ENCODE assay signal across 8 mouse cellular contexts in the genomic region with DNA sequence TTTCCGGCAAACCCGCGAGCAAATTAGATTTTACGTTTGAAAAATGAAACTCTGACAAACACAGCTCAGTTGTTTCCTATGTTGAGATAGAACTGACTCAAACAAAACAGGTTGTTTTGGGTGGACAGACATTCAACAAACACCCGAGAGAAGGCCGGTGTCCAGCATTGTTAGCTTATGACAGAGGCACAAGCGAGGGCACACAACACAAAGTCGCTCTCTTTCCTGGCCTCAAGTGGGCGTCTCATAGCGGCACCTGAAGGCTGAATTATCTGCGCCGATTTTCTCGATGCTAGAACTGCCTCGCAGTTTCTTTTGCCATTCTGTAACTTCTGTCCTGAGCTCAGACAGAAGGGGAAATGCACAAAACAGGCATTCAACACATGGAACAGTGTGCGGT. TPM values are rescaled to one million over a fixed set of nuclear protein-coding genes. Genes with fewer than 3 reads are reported as not detected.
DNase-seq lines count a peak whose midpoint lies in the region; ATAC-seq and TF ChIP-seq lines count a peak whose summit lies in the region.

No protein-coding gene starts in this region.

- TF ChIP-seq CTCF in midbrain, postnatal 0 days (IDR thresholded peaks at IDR 0.05) = peak; percentile 51; the same call in 1 of the 2 replicates

- WGBS in hindbrain, embryonic 11.5 days = 2% methylated on average over 15 of the region's 15 CpGs
- under 1% methylated on average over 15 of the region's 15 CpGs for WGBS in limb, embryonic 14.5 days
- 1% methylated on average over 15 of the region's 15 CpGs for WGBS in midbrain, postnatal 0 days

- ATAC-seq in hindbrain, embryonic 11.5 days (ENCODE audit: low FRiP score) = peak; percentile 46; the same call in 1 of the 2 replicates
- ATAC-seq in limb, embryonic 14.5 days (ENCODE audit: low FRiP score, low read depth) = no peak
- no peak for ATAC-seq in midbrain, postnatal 0 days (ENCODE audit: low FRiP score)

- DNase-seq in ovary, postnatal 14 days (ENCODE audit: low spot score) = peak; percentile 1
- DNase-seq in ovary, postnatal 10 days (ENCODE audit: low spot score) = no peak
- peak; percentile 38 for DNase-seq in embryo, embryonic 9.5 days (ENCODE audit: extremely low spot score)
- peak; percentile 57 for DNase-seq in hindbrain, embryonic 11.5 days (ENCODE audit: low spot score)
- peak; percentile 23 for DNase-seq in limb, embryonic 14.5 days (ENCODE audit: low spot score)
- peak; percentile 59 for DNase-seq in midbrain, postnatal 0 days (ENCODE audit: low spot score)
- no peak for DNase-seq in right cerebral cortex, postnatal 10 days (ENCODE audit: low spot score in 2 of 2)
- DNase-seq in left cerebral cortex, adult 18-20 months (ENCODE audit: low spot score in 2 of 2) = no peak

- H3K27me3 ChIP-seq in hindbrain, embryonic 11.5 days (ENCODE audit: control insufficient read depth, insufficient read depth, low read length) = peaks cover 11% of the 10 kb centered on the region; the same call in 1 of the 2 replicates
- H3K27me3 ChIP-seq in limb, embryonic 14.5 days (ENCODE audit: control insufficient read depth, insufficient read depth, low read length) = peaks cover 16% of the 10 kb centered on the region
- peaks cover 24% of the 10 kb centered on the region; the same call in 1 of the 2 replicates for H3K27me3 ChIP-seq in midbrain, postnatal 0 days (ENCODE audit: insufficient read depth, low read length)

- peaks cover 3% of the 10 kb centered on the region; the same call in 1 of the 2 replicates for H3K4me1 ChIP-seq in hindbrain, embryonic 11.5 days (replicated peaks; ENCODE audit: control insufficient read depth, insufficient read depth, low read length)
- H3K4me1 ChIP-seq in limb, embryonic 14.5 days (ENCODE audit: control insufficient read depth, insufficient read depth, low read length) = 0 out of 2 replicates have a peak, but pooled peaks cover 4% of the 10 kb centered on the region
- peaks cover 4% of the 10 kb centered on the region; the same call in 1 of the 2 replicates for H3K4me1 ChIP-seq in midbrain, postnatal 0 days (ENCODE audit: insufficient read depth, low read length)

- no peak overlapping the region for H3K9ac ChIP-seq in hindbrain, embryonic 11.5 days (ENCODE audit: low read depth, low read length)
- 0 out of 2 replicates have a peak overlapping the region, but pooled peaks have one; percentile 64 for H3K9ac ChIP-seq in limb, embryonic 14.5 days (ENCODE audit: low read depth, low read length, severe bottlenecking)
- H3K9ac ChIP-seq in midbrain, postnatal 0 days (replicated peaks; ENCODE audit: low read length, poor library complexity, severe bottlenecking) = 0 out of 2 replicates have a peak overlapping the region, but pooled peaks have one; percentile 64

- TF ChIP-seq POLR2A in limb, embryonic 14.5 days (IDR thresholded peaks at IDR 0.05; ENCODE audit: borderline replicate concordance, extremely low read depth, insufficient read depth, insufficient read length) = no peak

- no peak overlapping the region for H3K27ac ChIP-seq in hindbrain, embryonic 11.5 days (ENCODE audit: low read depth, low read length)
- no peak overlapping the region for H3K27ac ChIP-seq in limb, embryonic 14.5 days (replicated peaks; ENCODE audit: low read depth, low read length)
- H3K27ac ChIP-seq in midbrain, postnatal 0 days (ENCODE audit: low read depth, low read length) = no peak overlapping the region

- H3K4me2 ChIP-seq in hindbrain, embryonic 11.5 days (replicated peaks; ENCODE audit: low read depth, low read length) = peak overlapping the region; percentile 77
- H3K4me2 ChIP-seq in limb, embryonic 14.5 days (replicated peaks; ENCODE audit: low read depth, low read length, severe bottlenecking) = peak overlapping the region; percentile 94
- peak overlapping the region; percentile 94 for H3K4me2 ChIP-seq in midbrain, postnatal 0 days (ENCODE audit: low read depth, low read length, poor library complexity, severe bottlenecking)

- H3K36me3 ChIP-seq in hindbrain, embryonic 11.5 days (ENCODE audit: control insufficient read depth, insufficient read depth, low read length) = no peaks in the 10 kb centered on the region
- no peaks in the 10 kb centered on the region for H3K36me3 ChIP-seq in limb, embryonic 14.5 days (ENCODE audit: control insufficient read depth, insufficient read depth, low read length)
- H3K36me3 ChIP-seq in midbrain, postnatal 0 days (ENCODE audit: insufficient read depth, low read length) = no peaks in the 10 kb centered on the region

- H3K4me3 ChIP-seq in hindbrain, embryonic 11.5 days (ENCODE audit: low read depth, low read length) = peak overlapping the region; percentile 53
- peak overlapping the region; percentile 64 for H3K4me3 ChIP-seq in limb, embryonic 14.5 days (replicated peaks; ENCODE audit: low read length)
- H3K4me3 ChIP-seq in midbrain, postnatal 0 days (ENCODE audit: low read depth, low read length) = peak overlapping the region; percentile 74

- H3K9me3 ChIP-seq in hindbrain, embryonic 11.5 days (ENCODE audit: control insufficient read depth, low read length) = no peaks in the 10 kb centered on the region
- H3K9me3 ChIP-seq in limb, embryonic 14.5 days (ENCODE audit: control insufficient read depth, low read length) = no peaks in the 10 kb centered on the region
- no peaks in the 10 kb centered on the region for H3K9me3 ChIP-seq in midbrain, postnatal 0 days (ENCODE audit: low read length)

RNA-seq across cellular contexts. Expression of a gene that starts 0.8 kb away (rescaled TPM):
- polyA plus RNA-seq in hindbrain, embryonic 11.5 days (2014; fragmentation: Nextera tagmentation; extraction: Ambion mirVana) = 2.2 and 2.4 TPM in 2 replicates
- 2.4 and 2.6 TPM in 2 replicates for polyA plus RNA-seq in limb, embryonic 14.5 days (2012; rRNA removed)
- polyA plus RNA-seq in limb, embryonic 14.5 days (2014; fragmentation: Nextera tagmentation; extraction: Ambion mirVana) = 2.6 and 3.9 TPM in 2 replicates
- total RNA-seq in midbrain, postnatal 0 days (2014; rRNA removed) = 21.9 and 23.0 TPM in 2 replicates
- 5.0 and 7.3 TPM in 2 replicates for polyA plus RNA-seq in midbrain, postnatal 0 days (2015; fragmentation: Nextera tagmentation; extraction: Ambion mirVana)
- 10 to 100 TPM; 79.1 to 85.6 TPM for total RNA-seq in left cerebral cortex, adult 18-20 months (2021)

Comparison
In these comparisons a context has a peak if more than half of its experiments do, and no peak if none do; other contexts are left out.
1. DNase-seq: peak in ovary, postnatal 14 days (single experiment), embryo, embryonic 9.5 days (single experiment), hindbrain, embryonic 11.5 days (single experiment), limb, embryonic 14.5 days (single experiment) and midbrain, postnatal 0 days (single experiment); none in ovary, postnatal 10 days (single experiment), right cerebral cortex, postnatal 10 days (0 of 2) and left cerebral cortex, adult 18-20 months (0 of 2).
2. Peak in every context shown above with its lines, with median percentiles within 50 percentile points of each other: H3K4me2 ChIP-seq and H3K4me3 ChIP-seq.